In genomic region chr12:99466426-99466825, GRCm38 (mm10) we compare ENCODE assay signal across 22 mouse cellular contexts.
DNase-seq lines count a peak whose midpoint lies in the region; ATAC-seq and TF ChIP-seq lines count a peak whose summit lies in the region.
"Had no signal": no experiment of that assay in that cellular context is flagged by ENCODE, and none has a peak within 500 bp of the region (broad histone marks: within the 10 kb centered on the region; RNA-seq: fewer than 3 reads in every experiment).

No protein-coding gene starts in this region.

- peaks cover 6% of the 10 kb centered on the region; the same call in 1 of the 2 replicates for H3K4me1 ChIP-seq in hindbrain, embryonic 11.5 days (replicated peaks; ENCODE audit: control insufficient read depth, insufficient read depth, low read length)
- peaks cover 13% of the 10 kb centered on the region; the same call in 1 of the 2 replicates for H3K4me1 ChIP-seq in hindbrain, embryonic 16.5 days (ENCODE audit: control insufficient read depth, insufficient read depth, low read depth, low read length)
- peaks cover 26% of the 10 kb centered on the region for H3K4me1 ChIP-seq in midbrain, embryonic 12.5 days

- no peaks in the 10 kb centered on the region for H3K9me3 ChIP-seq in hindbrain, embryonic 11.5 days (ENCODE audit: control insufficient read depth, low read length)
- no peaks in the 10 kb centered on the region for H3K9me3 ChIP-seq in hindbrain, embryonic 16.5 days (ENCODE audit: control insufficient read depth, low read length)
- H3K9me3 ChIP-seq in midbrain, embryonic 12.5 days, result no peaks in the 10 kb centered on the region
- H3K9me3 ChIP-seq: heart, embryonic 15.5 days; neural tube, embryonic 12.5 days had no signal

- H3K36me3 ChIP-seq in hindbrain, embryonic 11.5 days (ENCODE audit: control insufficient read depth, insufficient read depth, low read length), result no peaks in the 10 kb centered on the region
- H3K36me3 ChIP-seq in hindbrain, embryonic 16.5 days (ENCODE audit: control insufficient read depth, insufficient read depth, low read length), result no peaks in the 10 kb centered on the region
- 0 out of 2 replicates have a peak, but pooled peaks cover 1% of the 10 kb centered on the region for H3K36me3 ChIP-seq in midbrain, embryonic 12.5 days
- H3K36me3 ChIP-seq: heart, embryonic 15.5 days; neural tube, embryonic 12.5 days had no signal

- TF ChIP-seq CTCF in brain, embryonic 14.5 days (IDR thresholded peaks at IDR 0.05; ENCODE audit: borderline replicate concordance, extremely low read depth, insufficient read depth, insufficient read length), result no peak

- H3K4me2 ChIP-seq in hindbrain, embryonic 11.5 days (replicated peaks; ENCODE audit: low read depth, low read length), result no peak overlapping the region
- H3K4me2 ChIP-seq in hindbrain, embryonic 16.5 days (ENCODE audit: low read length), result no peak overlapping the region
- no peak overlapping the region for H3K4me2 ChIP-seq in midbrain, embryonic 12.5 days (replicated peaks)
- H3K4me2 ChIP-seq: heart, embryonic 15.5 days; neural tube, embryonic 12.5 days had no signal

- H3K27ac ChIP-seq in hindbrain, embryonic 11.5 days (ENCODE audit: low read depth, low read length), result no peak overlapping the region
- H3K27ac ChIP-seq in hindbrain, embryonic 16.5 days (ENCODE audit: low read depth, low read length), result no peak overlapping the region
- H3K27ac ChIP-seq in midbrain, embryonic 12.5 days (replicated peaks), result no peak overlapping the region
- H3K27ac ChIP-seq: heart, embryonic 15.5 days; kidney, postnatal 0 days; neural tube, embryonic 12.5 days had no signal

- TF ChIP-seq POLR2A in brain, embryonic 14.5 days (IDR thresholded peaks at IDR 0.05; ENCODE audit: borderline replicate concordance, extremely low read depth, insufficient read depth, insufficient read length, poor library complexity, severe bottlenecking), result no peak

- 0 out of 2 replicates have a peak, but pooled peaks have one; percentile 28 for ATAC-seq in hindbrain, embryonic 11.5 days (ENCODE audit: low FRiP score)
- ATAC-seq in hindbrain, embryonic 16.5 days, result no peak
- peak; percentile 35; the same call in 1 of the 2 replicates for ATAC-seq in midbrain, embryonic 12.5 days (ENCODE audit: low FRiP score, low read depth)
- ATAC-seq: activated CD4-positive, CD25-positive, alpha-beta regulatory T cell, adult 4 months; inflammation-experienced regulatory T-cells, adult 6 months had no signal

- no peak overlapping the region for H3K4me3 ChIP-seq in hindbrain, embryonic 11.5 days (ENCODE audit: low read depth, low read length)
- no peak overlapping the region for H3K4me3 ChIP-seq in hindbrain, embryonic 16.5 days (ENCODE audit: low read length)
- no peak overlapping the region for H3K4me3 ChIP-seq in midbrain, embryonic 12.5 days
- H3K4me3 ChIP-seq: heart, embryonic 15.5 days; neural tube, embryonic 12.5 days had no signal

- no peak overlapping the region for H3K9ac ChIP-seq in hindbrain, embryonic 11.5 days (ENCODE audit: low read depth, low read length)
- H3K9ac ChIP-seq in hindbrain, embryonic 16.5 days (ENCODE audit: low read depth, low read length), result no peak overlapping the region
- H3K9ac ChIP-seq in midbrain, embryonic 12.5 days (replicated peaks), result no peak overlapping the region
- H3K9ac ChIP-seq: heart, embryonic 15.5 days; neural tube, embryonic 12.5 days had no signal

- 56% methylated on average over 5 of the region's 5 CpGs for WGBS in hindbrain, embryonic 11.5 days
- 57% methylated on average over 5 of the region's 5 CpGs for WGBS in hindbrain, embryonic 16.5 days
- WGBS in midbrain, embryonic 12.5 days, result 32% methylated on average over 5 of the region's 5 CpGs

- H3K27me3 ChIP-seq in hindbrain, embryonic 11.5 days (ENCODE audit: control insufficient read depth, insufficient read depth, low read length), result no peaks in the 10 kb centered on the region
- no peaks in the 10 kb centered on the region for H3K27me3 ChIP-seq in hindbrain, embryonic 16.5 days (replicated peaks; ENCODE audit: control insufficient read depth, insufficient read depth, low read length)
- H3K27me3 ChIP-seq in midbrain, embryonic 12.5 days, result no peaks in the 10 kb centered on the region
- H3K27me3 ChIP-seq: heart, embryonic 15.5 days; neural tube, embryonic 12.5 days had no signal

- peak; percentile 17 to 22 for DNase-seq in cerebellum, postnatal 10 days
- no peak for DNase-seq in cerebellum, adult 8-10 months
- no peak for DNase-seq in hindbrain, embryonic 11.5 days (ENCODE audit: low spot score)
- DNase-seq in brain, embryonic 14.5 days (ENCODE audit: low read depth), result peak; percentile 63
- no peak for DNase-seq in lung, postnatal 10 days
- DNase-seq in kidney, adult 18-20 months, result no peak
- DNase-seq: adrenal gland, adult 8-10 months; cerebellum, adult 2 months; gastrocnemius, postnatal 25 days; heart, postnatal 36 days; kidney, adult 2 months; layer of hippocampus, postnatal 36 days; retina, postnatal 1 day; right cerebral cortex, postnatal 25 days; spleen, adult 18-20 months had no signal

Comparison
In these comparisons a context has a peak if more than half of its experiments do, and no peak if none do; other contexts are left out.
1. DNase-seq: peak in cerebellum, postnatal 10 days (2 of 2) and brain, embryonic 14.5 days (single experiment); none in cerebellum, adult 8-10 months (single experiment), hindbrain, embryonic 11.5 days (single experiment), lung, postnatal 10 days (single experiment) and kidney, adult 18-20 months (single experiment).